Mouse (Mus musculus): Measurements from ENCODE around the gene Usp28.

DNA sequence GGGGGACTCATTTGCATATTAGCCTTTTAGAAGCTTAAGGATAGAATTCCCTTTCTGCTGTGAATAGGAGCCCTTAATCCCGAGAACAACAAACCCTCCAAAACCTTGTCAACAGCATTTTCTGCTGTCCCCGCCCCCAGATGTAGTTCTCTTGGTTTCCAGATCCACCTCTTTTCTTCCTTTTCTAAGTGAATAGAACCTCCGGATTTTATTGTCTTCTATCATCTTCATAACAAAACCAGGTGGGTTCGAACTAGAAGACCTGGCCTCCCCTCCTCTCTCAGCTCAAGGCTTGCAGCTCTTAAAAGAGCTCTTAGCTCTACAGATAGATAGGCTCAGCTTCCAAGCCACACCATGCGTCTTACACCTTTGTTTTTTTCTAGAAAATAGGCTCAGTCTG, 6.5 kb downstream of the Usp28 start:
- no peak for TF ChIP-seq CTCF (IDR thresholded peaks at IDR 0.05; ENCODE audit: extremely low read depth, insufficient read depth, insufficient read length, insufficient replicate concordance)
- no peak for TF ChIP-seq POLR2A (IDR thresholded peaks at IDR 0.05; ENCODE audit: low read depth, low read length)
